Mouse (Mus musculus) G1E (cell line): Measurements from ENCODE around the gene Sbf2.

Source experiments
- CTCF ChIP-seq: IDR thresholded peaks from 2 replicates; pipeline ENCODE4 v1.5.1; 2012; ENCODE audit warnings: low read depth, low read length, inconsistent platforms, mixed read lengths
- POLR2AphosphoS5 ChIP-seq: IDR thresholded peaks from 2 replicates; pipeline ENCODE4 v1.6.1; 2012; ENCODE audit warnings: low read depth, low read length, inconsistent platforms; ENCODE audit not compliant: insufficient replicate concordance
- TAL1 ChIP-seq: conservative IDR thresholded peaks from 2 replicates; pipeline ENCODE4 v1.6.1; 2012; ENCODE audit warnings: low read depth, low read length, inconsistent platforms, mixed read lengths

DNA sequence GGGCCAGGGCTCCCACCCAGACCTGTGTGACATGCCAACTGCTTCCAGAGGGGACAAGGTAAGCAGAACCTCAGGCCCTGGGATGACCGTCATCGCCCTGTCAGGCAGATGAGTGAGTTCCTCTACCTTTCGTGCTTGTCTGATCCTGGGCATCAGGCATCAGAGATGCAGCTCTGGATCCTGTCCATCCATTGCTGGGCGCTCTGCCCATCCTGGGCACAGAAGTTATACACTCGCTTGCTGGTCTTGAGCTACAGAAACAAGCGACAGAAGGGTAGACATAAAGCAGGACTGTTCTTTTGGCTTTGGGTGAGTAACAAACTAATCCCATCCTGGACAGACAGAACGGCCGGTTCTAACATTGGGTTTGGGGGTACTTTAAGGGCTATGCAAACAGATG is 305.5 kb downstream of the Sbf2 start:
- TF ChIP-seq CTCF: no peak
- no peak for TF ChIP-seq TAL1
- TF ChIP-seq POLR2AphosphoS5: no peak
